Mouse (Mus musculus) embryonic facial prominence, embryonic 15.5 days (tissue): ENCODE results near the gene Tex44. TPM values are rescaled to one million over a fixed set of nuclear protein-coding genes. Genes with fewer than 3 reads are reported as not detected.
"Not testable (repeated sequence)": the region's sequence is repeated elsewhere in the genome, so short reads cannot be mapped to it uniquely, and the experiment has no call there.

Experiments
- ATAC-seq: fragments of 200-750 bp; cut with Nextera tagmentation; 2 replicates; pipeline ENCODE4 v1.8.0; 2017; ENCODE audit warnings: low read depth, moderate TSS enrichment; ENCODE audit not compliant: insufficient number of reproducible peaks, low FRiP score, low TSS enrichment
- H3K27ac ChIP-seq: fragments of 300-500 bp; sonication (generic); replicated peaks from 2 replicates; pipeline ENCODE4 v1.5.1; 2015; ENCODE audit warnings: mild to moderate bottlenecking, inconsistent platforms
- H3K27me3 ChIP-seq: fragments of 300-500 bp; sonication (generic); 2 replicates; pipeline ENCODE4 v1.6.1; 2015; ENCODE audit warnings: inconsistent platforms
- H3K36me3 ChIP-seq: fragments of 300-500 bp; sonication (generic); 2 replicates; pipeline ENCODE4 v1.6.1; 2015; ENCODE audit warnings: mild to moderate bottlenecking, inconsistent platforms
- H3K4me1 ChIP-seq: fragments of 300-500 bp; sonication (generic); 2 replicates; pipeline ENCODE4 v1.6.1; 2015; ENCODE audit warnings: inconsistent platforms
- H3K4me2 ChIP-seq: fragments of 300-500 bp; sonication (generic); replicated peaks from 2 replicates; pipeline ENCODE4 v1.6.1; 2015; ENCODE audit warnings: mild to moderate bottlenecking, inconsistent platforms
- H3K4me3 ChIP-seq: fragments of 300-500 bp; sonication (generic); replicated peaks from 2 replicates; pipeline ENCODE4 v1.5.1; 2015; ENCODE audit warnings: mild to moderate bottlenecking, inconsistent platforms
- H3K9ac ChIP-seq: fragments of 300-500 bp; sonication (generic); 2 replicates; pipeline ENCODE4 v1.6.1; 2015; ENCODE audit warnings: inconsistent platforms
- H3K9me3 ChIP-seq: fragments of 300-500 bp; sonication (generic); replicated peaks from 2 replicates; pipeline ENCODE4 v1.6.1; 2016; ENCODE audit warnings: inconsistent platforms
- WGBS: fragments of 180-500 bp; shearing (Covaris S2); methylation state at CpG from one replicate; pipeline ENCODE4 v1.1.7; 2015; 5-methylcytosine and 5-hydroxymethylcytosine counted together
- polyA plus RNA-seq: library from polyadenylated mRNA; unstranded; fragments of >200 nt; fragmentation: Nextera tagmentation; extraction: Ambion mirVana; gene quantifications from 2 replicates; pipeline ENCODE4 v1.2.1, GENCODE M21; 2015

The Tex44 gene
- polyA plus RNA-seq, 1 experiment from 2014 or later, result not detected

DNA sequence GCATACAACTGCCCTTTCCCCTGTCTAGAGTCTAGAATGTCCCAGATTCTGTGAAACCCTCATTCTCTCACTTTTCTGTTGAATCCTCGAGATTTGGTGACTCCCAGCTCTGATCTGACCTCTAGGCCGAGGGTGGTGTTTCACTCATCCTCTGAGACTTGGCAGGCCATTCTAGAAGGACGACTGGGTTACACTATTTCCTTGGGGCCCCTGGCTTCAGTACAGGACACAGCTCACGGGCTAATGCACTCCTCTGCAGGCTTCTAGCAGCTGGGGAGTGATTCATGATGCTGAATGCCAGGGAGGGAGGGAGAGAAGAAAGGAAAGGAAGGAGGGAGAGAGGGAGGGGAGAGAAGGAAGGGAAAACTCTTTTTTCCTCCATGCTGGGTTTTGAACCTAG lies 22.1 kb downstream of the Tex44 start:
- H3K9me3 ChIP-seq, result no peaks in the 10 kb centered on the region
- no peak overlapping the region for H3K4me3 ChIP-seq
- 24% methylated on average over 4 of the region's 4 CpGs for WGBS
- no peak for ATAC-seq
- no peaks in the 10 kb centered on the region for H3K36me3 ChIP-seq
- H3K27me3 ChIP-seq, result no peaks in the 10 kb centered on the region
- H3K4me2 ChIP-seq, result no peak overlapping the region
- H3K4me1 ChIP-seq, result peaks cover 30% of the 10 kb centered on the region
- H3K9ac ChIP-seq, result no peak overlapping the region
- peak overlapping the region; percentile 89 for H3K27ac ChIP-seq

DNA sequence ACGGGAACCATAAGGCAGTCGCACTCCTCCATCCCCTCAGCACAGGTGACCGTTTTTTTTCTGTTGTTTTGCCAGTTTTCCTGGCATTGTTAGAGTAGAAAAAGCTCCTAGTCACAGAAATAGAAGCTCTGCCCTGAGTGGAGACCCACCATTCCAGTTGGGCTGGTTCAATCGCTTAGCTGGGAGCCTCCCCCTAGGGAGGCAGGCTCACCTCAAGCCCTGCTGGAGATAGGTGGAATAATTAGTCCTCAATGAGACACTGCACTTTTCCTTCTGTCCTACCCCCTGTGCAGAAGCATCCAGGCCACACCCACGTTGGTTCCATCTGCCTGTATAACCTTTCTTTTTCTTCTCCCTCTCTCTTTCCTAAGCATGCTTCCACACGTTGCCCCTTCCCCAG lies 23.8 kb downstream of the Tex44 start:
- Histone ChIP-seq H3K36me3 (no peaks in the 10 kb centered on the region), H3K27ac (peak overlapping the region; percentile 68), H3K27me3 (no peaks in the 10 kb centered on the region), H3K9me3 (no peaks in the 10 kb centered on the region), H3K4me2 (no peak overlapping the region), H3K4me3 (no peak overlapping the region), H3K9ac (no peak overlapping the region), H3K4me1 (peaks cover 18% of the 10 kb centered on the region)
- peak; percentile 78; the same call in 1 of the 2 replicates for ATAC-seq
- WGBS, result 31% methylated on average over 6 of the region's 6 CpGs

DNA sequence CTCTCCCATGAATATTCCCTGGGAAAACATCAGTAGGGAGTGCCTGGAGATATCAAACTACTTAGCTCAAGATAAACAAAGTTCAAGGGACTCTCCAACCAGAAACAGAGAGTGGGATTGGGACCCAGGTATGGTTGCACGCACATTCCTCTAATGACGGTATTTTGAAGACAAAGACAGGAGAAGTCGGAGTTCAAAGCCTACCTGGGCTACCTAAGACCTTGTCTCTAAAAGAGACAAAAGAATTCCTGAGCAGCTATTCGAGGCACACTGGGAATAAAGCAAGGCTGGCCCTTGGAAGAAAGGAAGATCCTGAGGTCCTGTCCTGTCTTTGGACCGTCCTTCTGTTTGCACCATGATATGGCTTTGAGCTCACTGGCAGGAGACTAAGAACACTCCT lies 26.6 kb downstream of the Tex44 start:
- H3K4me1 ChIP-seq, result peaks cover 14% of the 10 kb centered on the region
- no peaks in the 10 kb centered on the region for H3K27me3 ChIP-seq
- H3K27ac ChIP-seq, result no peak overlapping the region
- H3K9ac ChIP-seq, result no peak overlapping the region
- H3K9me3 ChIP-seq, result no peaks in the 10 kb centered on the region
- no peak overlapping the region for H3K4me3 ChIP-seq
- 64% methylated on average over 5 of the region's 5 CpGs for WGBS
- no peak overlapping the region for H3K4me2 ChIP-seq
- H3K36me3 ChIP-seq, result no peaks in the 10 kb centered on the region
- ATAC-seq, result no peak

DNA sequence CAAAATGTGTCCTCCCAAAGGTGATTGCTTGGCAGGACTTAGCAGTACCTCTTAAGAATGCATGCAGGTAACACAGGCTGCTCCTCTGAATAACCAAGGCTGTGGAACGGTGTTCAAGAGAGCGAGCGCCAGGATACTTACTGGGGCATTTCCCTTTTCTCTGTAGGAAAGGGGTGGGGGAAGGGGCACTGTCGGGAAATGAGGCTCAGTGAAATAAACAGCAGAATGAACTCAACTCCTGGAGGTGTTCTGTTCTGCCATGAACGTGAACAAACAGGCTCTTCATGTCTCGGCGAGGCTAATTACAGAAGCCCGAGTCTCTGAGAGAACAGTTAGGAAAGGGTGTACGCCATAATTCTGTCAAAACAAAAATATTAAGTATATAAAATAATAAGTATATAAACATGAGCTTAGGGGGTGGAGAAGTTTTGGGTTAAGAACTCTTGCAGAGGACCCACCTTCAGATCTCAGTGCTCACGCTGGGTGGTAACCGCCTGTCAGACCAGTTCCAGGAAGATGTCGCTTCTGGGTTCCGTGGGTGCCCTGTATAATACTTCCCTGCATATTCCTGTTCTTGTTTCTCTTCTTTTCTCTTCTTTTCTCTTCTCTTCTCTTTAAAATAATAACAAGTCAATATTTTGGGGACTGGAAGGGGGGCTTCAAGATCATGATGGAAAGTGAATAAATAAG lies 30.9 kb downstream of the Tex44 start:
- no peak; the same call in 1 of the 2 replicates for ATAC-seq
- H3K4me1 ChIP-seq, result no peaks in the 10 kb centered on the region
- no peaks in the 10 kb centered on the region for H3K36me3 ChIP-seq
- WGBS, result 42% methylated on average over 13 of the region's 13 CpGs
- H3K9ac ChIP-seq, result no peak overlapping the region
- no peaks in the 10 kb centered on the region for H3K9me3 ChIP-seq
- H3K4me3 ChIP-seq, result no peak overlapping the region
- H3K4me2 ChIP-seq, result 0 out of 2 replicates have a peak overlapping the region, but pooled peaks have one; percentile 10
- no peaks in the 10 kb centered on the region for H3K27me3 ChIP-seq
- H3K27ac ChIP-seq, result peak overlapping the region; percentile 75

DNA sequence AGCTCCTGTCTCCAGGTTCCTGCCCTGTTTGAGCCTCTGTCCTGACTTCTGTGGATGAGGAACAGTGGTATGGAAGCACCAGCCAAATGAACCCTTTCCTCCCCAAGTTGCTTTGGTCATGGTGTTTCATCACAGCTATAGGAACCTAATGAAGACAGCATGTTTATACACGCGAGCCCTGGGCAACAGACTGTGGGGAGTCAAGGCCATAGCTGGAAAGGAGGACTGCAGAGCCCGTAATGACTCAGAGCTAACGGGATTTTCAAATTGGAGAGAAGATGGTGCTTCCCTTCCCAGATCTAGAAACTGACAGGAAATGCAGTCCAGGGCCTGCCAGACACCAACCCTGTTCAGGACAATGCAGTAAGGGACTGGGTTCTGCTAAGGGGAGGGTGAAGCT lies 33.2 kb downstream of the Tex44 start:
- H3K9me3 ChIP-seq, result no peaks in the 10 kb centered on the region
- H3K4me1 ChIP-seq, result peaks cover 5% of the 10 kb centered on the region
- no peak overlapping the region for H3K4me2 ChIP-seq
- H3K27ac ChIP-seq, result no peak overlapping the region
- H3K27me3 ChIP-seq, result no peaks in the 10 kb centered on the region
- 62% methylated on average over 4 of the region's 4 CpGs for WGBS
- H3K4me3 ChIP-seq, result no peak overlapping the region
- no peaks in the 10 kb centered on the region for H3K36me3 ChIP-seq
- H3K9ac ChIP-seq, result no peak overlapping the region
- no peak for ATAC-seq

DNA sequence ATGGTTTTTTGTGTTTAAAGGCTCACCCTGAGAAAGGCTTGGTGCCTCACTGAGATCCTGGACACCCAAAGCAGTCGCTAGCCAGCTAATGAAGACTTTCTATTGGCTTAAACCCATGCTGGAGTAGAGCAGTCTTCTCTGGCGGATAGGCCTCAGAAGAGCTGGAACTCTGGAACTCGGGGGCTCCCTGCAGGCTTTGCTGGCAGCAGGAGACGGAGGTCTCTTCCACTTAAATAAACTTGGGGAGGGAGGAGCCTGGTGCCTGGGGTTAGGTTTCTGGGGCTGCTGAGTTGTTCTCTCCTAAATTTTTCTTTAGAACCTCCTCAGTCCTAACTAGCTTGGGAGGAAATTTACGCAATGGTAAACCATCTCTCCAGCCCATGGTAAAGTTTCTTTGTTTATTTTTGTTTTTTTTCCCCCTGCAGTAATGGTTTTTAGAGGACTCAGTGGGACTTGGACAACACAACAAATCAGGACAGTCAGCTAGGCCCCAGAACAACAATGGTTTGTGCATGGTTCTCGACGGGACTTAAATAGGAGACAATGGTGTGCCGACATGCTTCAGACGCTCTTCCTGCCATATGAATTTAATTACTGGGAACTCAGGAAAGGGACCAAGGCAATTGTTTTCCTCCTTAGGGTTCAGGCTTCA lies 38.2 kb downstream of the Tex44 start:
- WGBS, result 30% methylated on average over 9 of the region's 9 CpGs
- Histone ChIP-seq H3K9ac (no peak overlapping the region), H3K9me3 (no peaks in the 10 kb centered on the region), H3K27me3 (no peaks in the 10 kb centered on the region), H3K4me1 (peaks cover 18% of the 10 kb centered on the region), H3K4me3 (no peak overlapping the region), H3K36me3 (no peaks in the 10 kb centered on the region), H3K4me2 (no peak overlapping the region), H3K27ac (peak overlapping the region; percentile 94)
- peak; percentile 55; the same call in 1 of the 2 replicates for ATAC-seq

DNA sequence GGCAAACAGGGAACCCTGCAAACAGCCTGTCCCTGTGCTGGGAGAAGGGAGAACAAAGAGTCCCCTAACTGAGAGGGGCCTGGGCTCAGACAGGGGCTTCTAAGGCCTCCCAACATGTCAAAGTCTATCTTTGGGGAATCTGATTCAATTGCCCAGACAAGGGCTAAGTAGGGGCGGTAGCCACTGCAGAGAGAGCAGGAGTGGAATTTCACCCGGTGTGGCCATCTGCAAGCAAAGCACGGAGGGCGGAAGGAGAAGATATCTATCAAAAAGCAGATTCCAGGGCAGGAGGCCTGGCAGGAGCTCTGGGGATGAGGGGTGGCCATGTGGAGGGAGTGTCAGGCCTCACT lies 38.7 kb downstream of the Tex44 start:
- 30% methylated on average over 4 of the region's 4 CpGs for WGBS
- no peak overlapping the region for H3K9ac ChIP-seq
- no peaks in the 10 kb centered on the region for H3K9me3 ChIP-seq
- no peak overlapping the region for H3K4me2 ChIP-seq
- H3K4me3 ChIP-seq, result no peak overlapping the region
- H3K36me3 ChIP-seq, result no peaks in the 10 kb centered on the region
- no peaks in the 10 kb centered on the region for H3K27me3 ChIP-seq
- H3K27ac ChIP-seq, result peak overlapping the region; percentile 94
- H3K4me1 ChIP-seq, result peaks cover 18% of the 10 kb centered on the region
- peak; percentile 65; the same call in 1 of the 2 replicates for ATAC-seq

DNA sequence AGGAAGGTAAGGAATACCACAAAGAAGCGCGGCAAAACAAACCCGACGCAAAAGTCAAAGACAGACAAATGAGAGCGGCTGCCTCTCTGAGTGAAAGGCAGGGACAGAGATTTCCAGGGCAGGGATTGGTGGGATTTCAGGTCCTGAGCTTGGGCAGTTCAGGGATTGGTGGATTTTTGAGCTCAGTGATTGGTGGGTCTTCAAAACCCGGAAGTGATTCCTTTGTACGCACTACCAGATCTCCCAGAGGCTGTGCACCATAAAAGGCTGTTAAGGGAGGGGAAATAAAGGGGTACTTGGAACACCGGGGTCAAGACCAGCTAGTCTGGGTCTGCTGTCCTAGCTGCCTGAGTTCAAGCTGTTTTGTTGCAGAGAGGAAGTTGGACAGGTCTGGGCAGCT lies 41.3 kb downstream of the Tex44 start:
- Histone ChIP-seq H3K4me2 (no peak overlapping the region), H3K4me3 (no peak overlapping the region), H3K27ac (no peak overlapping the region), H3K36me3 (no peaks in the 10 kb centered on the region), H3K9me3 (no peaks in the 10 kb centered on the region), H3K4me1 (peaks cover 35% of the 10 kb centered on the region), H3K27me3 (no peaks in the 10 kb centered on the region), H3K9ac (no peak overlapping the region)
- 92% methylated on average over 8 of the region's 8 CpGs for WGBS
- ATAC-seq, result no peak

DNA sequence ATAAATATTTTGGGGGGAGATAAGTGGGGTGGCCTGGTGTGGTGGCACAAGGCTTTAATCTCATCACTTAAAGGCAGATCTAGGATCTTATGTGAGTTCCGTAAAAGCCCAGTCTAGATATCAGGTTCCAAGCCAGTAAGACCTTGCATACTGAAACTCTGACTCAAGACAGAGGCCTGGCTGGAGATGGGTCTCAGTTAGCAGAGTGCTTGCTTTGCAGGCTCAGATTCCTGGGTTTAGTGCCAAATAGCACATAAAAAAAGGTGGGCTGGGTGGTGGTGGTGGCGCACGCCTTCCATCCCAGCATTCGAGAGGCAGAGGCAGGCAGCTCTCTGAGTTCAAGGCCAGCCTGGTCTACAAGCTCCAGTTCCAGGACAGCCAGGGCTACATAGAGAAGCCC lies 43.7 kb downstream of the Tex44 start:
- Histone ChIP-seq H3K27ac (peak overlapping the region; percentile 58; the same call in 1 of the 2 replicates), H3K27me3 (no peaks in the 10 kb centered on the region), H3K4me1 (peaks cover 31% of the 10 kb centered on the region), H3K4me2 (no peak overlapping the region), H3K9me3 (no peaks in the 10 kb centered on the region), H3K4me3 (no peak overlapping the region), H3K36me3 (no peaks in the 10 kb centered on the region), H3K9ac (no peak overlapping the region)
- 94% methylated on average over 4 of the region's 4 CpGs for WGBS
- no peak for ATAC-seq

DNA sequence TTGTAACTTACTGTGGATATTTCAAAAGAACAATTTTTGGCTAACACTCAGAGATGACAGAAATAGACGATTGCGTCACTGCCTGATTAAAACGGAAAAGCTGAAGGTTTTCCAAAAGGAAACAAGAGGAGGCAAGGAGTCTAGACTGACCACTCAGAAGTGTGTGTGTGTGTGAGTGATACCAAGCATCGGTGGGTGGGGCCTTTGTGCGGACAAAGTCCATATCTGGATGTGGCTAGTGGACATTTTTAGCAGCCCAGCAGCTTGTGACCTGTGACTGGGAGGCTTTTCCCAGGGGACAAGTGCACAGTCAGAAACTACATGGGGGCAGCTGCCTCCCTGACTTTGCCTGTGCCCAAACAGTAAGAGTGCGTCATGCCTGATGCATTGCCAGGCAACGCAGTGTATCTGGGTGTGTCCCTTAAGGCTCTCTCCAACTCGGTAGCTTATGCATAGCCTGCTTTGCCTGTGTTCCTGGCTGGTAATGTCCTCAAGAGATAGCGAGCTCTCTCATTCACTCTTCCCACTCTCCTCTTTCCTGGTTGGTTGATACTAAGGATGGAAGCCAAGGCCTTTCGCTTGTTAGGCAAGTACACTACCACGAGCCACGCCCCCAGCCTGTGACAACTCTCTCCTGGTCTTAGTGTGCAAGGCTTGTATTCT lies 44.5 kb downstream of the Tex44 start:
- Histone ChIP-seq H3K4me3 (no peak overlapping the region), H3K9me3 (no peaks in the 10 kb centered on the region), H3K4me1 (peaks cover 24% of the 10 kb centered on the region), H3K4me2 (no peak overlapping the region), H3K27me3 (no peaks in the 10 kb centered on the region), H3K9ac (no peak overlapping the region), H3K36me3 (no peaks in the 10 kb centered on the region), H3K27ac (peak overlapping the region; percentile 95)
- WGBS, result 60% methylated on average over 12 of the region's 12 CpGs
- peak; percentile 74; the same call in 1 of the 2 replicates for ATAC-seq

DNA sequence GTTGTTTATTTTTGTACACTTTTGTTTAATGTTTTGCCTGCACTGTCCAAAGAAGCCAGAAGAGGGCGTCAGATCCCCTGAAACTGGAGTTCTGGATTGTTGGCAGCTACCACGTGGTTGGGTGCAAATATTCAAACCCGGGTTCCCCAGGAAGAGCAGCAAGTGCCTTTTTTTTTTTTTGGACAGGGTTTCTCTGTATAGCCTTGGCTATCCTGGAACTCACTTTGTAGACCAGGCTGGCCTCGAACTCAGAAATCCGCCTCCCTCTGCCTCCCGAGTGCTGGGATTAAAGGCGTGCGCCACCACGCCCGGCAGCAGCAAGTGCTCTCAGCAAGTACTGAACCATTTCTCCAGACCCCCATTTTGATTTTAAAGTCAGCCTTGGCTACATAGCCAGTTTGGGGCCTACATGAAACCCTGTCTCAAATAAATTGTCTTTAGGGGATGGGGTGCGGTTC lies 45.4 kb downstream of the Tex44 start:
- not testable (repeated sequence) for H3K36me3 ChIP-seq, H3K9ac ChIP-seq, H3K4me3 ChIP-seq, H3K9me3 ChIP-seq, ATAC-seq, H3K27me3 ChIP-seq
- H3K4me2 ChIP-seq, result peak overlapping the region; percentile 47
- H3K4me1 ChIP-seq, result peaks cover 23% of the 10 kb centered on the region
- peak overlapping the region; percentile 95 for H3K27ac ChIP-seq
- 68% methylated on average over 11 of the region's 11 CpGs for WGBS
